Mouse (Mus musculus): ENCODE results near the gene Gm28051.

- no peak for TF ChIP-seq CTCF (IDR thresholded peaks at IDR 0.05; ENCODE audit: insufficient read depth, low read depth, low read length)
- TF ChIP-seq POLR2A (IDR thresholded peaks at IDR 0.05; ENCODE audit: insufficient read depth, low read depth, low read length): no peak
Observed at GRCm38 (mm10) chr12:102683438-102683837, 74.1 kb downstream of the Gm28051 start.
